Mouse (Mus musculus): Measurements from ENCODE around the gene Gm9887. TPM values are rescaled to one million over a fixed set of nuclear protein-coding genes. Genes with fewer than 3 reads are reported as not detected.
"Not testable (repeated sequence)": the region's sequence is repeated elsewhere in the genome, so short reads cannot be mapped to it uniquely, and the experiment has no call there.

The Gm9887 gene
- polyA plus RNA-seq, 1 experiment from 2014 or later = 1.3 TPM

GRCm38 (mm10) chr12:69402100-69402499, 29.8 kb upstream of the Gm9887 start:
- no peak overlapping the region for H3K27ac ChIP-seq (replicated peaks)
- no peaks in the 10 kb centered on the region for H3K36me3 ChIP-seq
- 69% methylated on average over 9 of the region's 9 CpGs for WGBS
- no peak for DNase-seq (ENCODE audit: low spot score)
- no peak overlapping the region for H3K4me3 ChIP-seq
- no peaks in the 10 kb centered on the region for H3K9me3 ChIP-seq (replicated peaks)
- no peaks in the 10 kb centered on the region for H3K27me3 ChIP-seq (ENCODE audit: low read depth, poor library complexity, severe bottlenecking)
- no peaks in the 10 kb centered on the region for H3K4me1 ChIP-seq

GRCm38 (mm10) chr12:69400871-69401286, 28.6 kb upstream of the Gm9887 start:
- no peaks in the 10 kb centered on the region for H3K4me1 ChIP-seq
- H3K27me3 ChIP-seq (ENCODE audit: low read depth, poor library complexity, severe bottlenecking) = no peaks in the 10 kb centered on the region
- no peak overlapping the region for H3K4me3 ChIP-seq
- H3K9me3 ChIP-seq (replicated peaks) = no peaks in the 10 kb centered on the region
- no peak overlapping the region for H3K27ac ChIP-seq (replicated peaks)
- H3K36me3 ChIP-seq = no peaks in the 10 kb centered on the region
- no peak for DNase-seq (ENCODE audit: low spot score)
- 66% methylated on average over 2 of the region's 2 CpGs for WGBS

DNA sequence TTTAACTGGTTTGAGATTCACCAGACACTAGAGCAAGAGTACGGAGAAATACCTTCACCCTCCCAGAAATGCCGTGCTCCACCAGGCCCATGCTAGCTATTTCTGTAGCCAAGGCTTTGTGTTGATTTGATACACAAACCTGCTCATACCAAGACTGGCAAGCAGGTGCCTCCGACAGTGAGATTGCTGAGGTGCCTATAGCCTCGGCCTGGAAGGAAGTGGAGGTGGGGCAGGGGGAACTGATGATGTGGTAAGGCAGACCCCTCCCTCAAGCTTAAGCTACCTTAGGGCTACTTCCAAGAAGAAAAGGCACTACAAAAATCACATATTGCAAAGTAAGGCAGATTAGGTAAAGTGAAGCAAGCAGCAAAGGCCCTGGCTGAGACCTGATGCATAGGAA, 28.1 kb upstream of the Gm9887 start:
- Histone ChIP-seq H3K27me3 (ENCODE audit: low read depth, poor library complexity, severe bottlenecking) (no peaks in the 10 kb centered on the region), H3K9me3 (replicated peaks) (no peaks in the 10 kb centered on the region), H3K4me3 (no peak overlapping the region), H3K36me3 (no peaks in the 10 kb centered on the region), H3K4me1 (no peaks in the 10 kb centered on the region), H3K27ac (replicated peaks) (no peak overlapping the region)
- DNase-seq (ENCODE audit: low spot score) = no peak
- 88% methylated on average over 4 of the region's 4 CpGs for WGBS

GRCm38 (mm10) chr12:69394456-69394855, 22.2 kb upstream of the Gm9887 start:
- no peaks in the 10 kb centered on the region for H3K27me3 ChIP-seq (ENCODE audit: low read depth, poor library complexity, severe bottlenecking)
- no peaks in the 10 kb centered on the region for H3K4me1 ChIP-seq
- H3K9me3 ChIP-seq (replicated peaks) = no peaks in the 10 kb centered on the region
- H3K4me3 ChIP-seq = no peak overlapping the region
- H3K36me3 ChIP-seq = no peaks in the 10 kb centered on the region
- no peak overlapping the region for H3K27ac ChIP-seq (replicated peaks)
- WGBS = 88% methylated on average over 6 of the region's 6 CpGs
- no peak for DNase-seq (ENCODE audit: low spot score)

GRCm38 (mm10) chr12:69393076-69393475, 20.8 kb upstream of the Gm9887 start:
- no peaks in the 10 kb centered on the region for H3K9me3 ChIP-seq (replicated peaks)
- no peak for DNase-seq (ENCODE audit: low spot score)
- H3K4me3 ChIP-seq = no peak overlapping the region
- H3K27ac ChIP-seq (replicated peaks) = no peak overlapping the region
- WGBS = 82% methylated on average over 10 of the region's 10 CpGs
- H3K4me1 ChIP-seq = no peaks in the 10 kb centered on the region
- H3K36me3 ChIP-seq = no peaks in the 10 kb centered on the region
- H3K27me3 ChIP-seq (ENCODE audit: low read depth, poor library complexity, severe bottlenecking) = no peaks in the 10 kb centered on the region

GRCm38 (mm10) chr12:69390000-69390698, 17.9 kb upstream of the Gm9887 start:
- H3K27me3 ChIP-seq (ENCODE audit: low read depth, poor library complexity, severe bottlenecking) = no peaks in the 10 kb centered on the region
- no peak for DNase-seq (ENCODE audit: low spot score)
- WGBS = 82% methylated on average over 7 of the region's 7 CpGs
- H3K4me1 ChIP-seq = 0 out of 2 replicates have a peak, but pooled peaks cover 5% of the 10 kb centered on the region
- no peak overlapping the region for H3K4me3 ChIP-seq
- H3K9me3 ChIP-seq (replicated peaks) = no peaks in the 10 kb centered on the region
- H3K36me3 ChIP-seq = no peaks in the 10 kb centered on the region
- no peak overlapping the region for H3K27ac ChIP-seq (replicated peaks)

DNA sequence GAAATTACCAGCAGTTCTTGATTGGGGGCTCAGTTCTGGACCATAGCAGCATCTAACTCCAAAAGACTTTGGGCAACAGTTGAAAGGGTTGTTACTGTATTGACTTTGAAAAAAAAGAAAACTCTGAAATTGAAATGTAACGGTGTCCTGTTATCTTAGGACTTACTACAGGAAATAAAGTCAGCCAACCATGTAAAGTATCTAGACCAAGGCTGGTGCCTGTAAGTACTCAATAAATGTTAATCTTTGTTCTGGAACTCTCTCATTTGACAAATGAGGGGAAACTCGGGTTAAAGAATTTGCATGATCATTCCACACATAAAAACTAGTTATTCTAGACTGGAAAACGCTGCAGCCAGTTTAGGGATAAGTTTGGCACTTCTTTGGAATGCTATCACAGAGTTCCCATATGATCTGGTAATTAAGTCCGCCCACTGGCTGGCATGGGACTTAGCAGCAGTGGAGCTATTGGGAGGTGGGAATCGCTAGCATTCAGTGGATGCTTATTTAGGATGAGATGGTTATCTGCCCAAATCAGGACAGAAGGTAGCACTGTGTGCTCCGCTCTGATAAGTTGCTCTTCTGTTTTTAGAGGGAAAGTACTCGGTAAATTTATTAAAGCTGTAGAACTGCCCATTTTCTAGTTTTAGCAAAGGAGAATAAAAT, 17.1 kb upstream of the Gm9887 start:
- no peaks in the 10 kb centered on the region for H3K36me3 ChIP-seq
- H3K9me3 ChIP-seq (replicated peaks) = no peaks in the 10 kb centered on the region
- no peak overlapping the region for H3K27ac ChIP-seq (replicated peaks)
- 80% methylated on average over 7 of the region's 7 CpGs for WGBS
- H3K4me1 ChIP-seq = 0 out of 2 replicates have a peak, but pooled peaks cover 5% of the 10 kb centered on the region
- no peak overlapping the region for H3K4me3 ChIP-seq
- DNase-seq (ENCODE audit: low spot score) = no peak
- H3K27me3 ChIP-seq (ENCODE audit: low read depth, poor library complexity, severe bottlenecking) = no peaks in the 10 kb centered on the region

DNA sequence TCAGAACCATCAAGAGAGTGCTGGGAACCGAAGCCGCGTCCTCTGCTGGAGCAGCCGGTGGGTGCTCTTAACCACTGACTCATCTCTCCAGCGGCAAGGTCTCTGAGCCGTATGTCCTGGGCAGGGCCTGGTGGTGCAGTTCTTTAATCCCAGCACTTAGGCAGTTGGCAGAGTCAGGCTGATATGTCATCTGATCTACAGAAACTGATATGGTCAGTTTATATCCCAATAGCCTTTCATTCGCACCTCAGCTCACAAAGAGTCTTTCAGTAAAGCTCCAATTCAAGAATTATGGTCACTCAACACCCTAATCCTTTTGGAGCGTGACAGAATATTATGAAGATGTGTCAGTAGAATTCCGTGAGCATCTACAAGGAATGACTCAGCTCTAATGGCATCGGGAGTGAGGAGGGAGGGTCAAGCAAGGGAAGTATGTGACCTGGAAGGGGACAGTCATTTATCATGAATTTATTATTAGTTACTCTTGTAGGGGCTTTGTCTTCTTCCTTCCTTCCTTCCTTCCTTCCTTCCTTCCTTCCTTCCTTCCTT, 16.1 kb upstream of the Gm9887 start:
- no peaks in the 10 kb centered on the region for H3K27me3 ChIP-seq (ENCODE audit: low read depth, poor library complexity, severe bottlenecking)
- WGBS = 93% methylated on average over 10 of the region's 10 CpGs
- H3K36me3 ChIP-seq = no peaks in the 10 kb centered on the region
- no peaks in the 10 kb centered on the region for H3K9me3 ChIP-seq (replicated peaks)
- no peak for DNase-seq (ENCODE audit: low spot score)
- H3K4me1 ChIP-seq = 0 out of 2 replicates have a peak, but pooled peaks cover 5% of the 10 kb centered on the region
- no peak overlapping the region for H3K27ac ChIP-seq (replicated peaks)
- H3K4me3 ChIP-seq = no peak overlapping the region

DNA sequence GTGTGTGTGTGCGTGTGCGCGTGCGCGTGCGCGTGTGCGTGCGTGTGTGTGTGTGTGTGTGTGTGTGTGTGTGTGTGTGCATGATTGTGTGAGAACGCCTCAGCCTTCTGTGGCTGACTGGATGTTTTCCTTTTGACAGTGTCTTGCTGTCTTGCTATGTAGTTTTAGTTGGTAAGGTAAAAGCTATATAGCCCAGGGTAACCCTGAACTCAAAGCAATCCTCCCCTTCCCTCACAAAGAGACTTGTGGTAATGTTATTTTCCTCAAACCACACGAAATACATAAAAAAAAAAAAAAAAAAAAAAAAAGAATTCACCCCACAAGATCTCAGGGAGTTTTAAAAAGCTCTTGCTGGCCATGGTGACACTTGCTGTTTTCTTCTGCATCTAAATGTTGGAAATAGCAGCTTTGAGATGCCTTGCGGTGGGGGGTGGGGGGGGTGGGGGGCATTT, 14.0 kb upstream of the Gm9887 start:
- H3K27me3 ChIP-seq (ENCODE audit: low read depth, poor library complexity, severe bottlenecking); H3K9me3 ChIP-seq (replicated peaks); H3K36me3 ChIP-seq; H3K4me1 ChIP-seq; H3K27ac ChIP-seq (replicated peaks); DNase-seq (ENCODE audit: low spot score); H3K4me3 ChIP-seq: not testable (repeated sequence)
- WGBS = 91% methylated on average over 12 of the region's 12 CpGs

GRCm38 (mm10) chr12:69385542-69386280, 13.5 kb upstream of the Gm9887 start:
- H3K9me3 ChIP-seq (replicated peaks) = no peaks in the 10 kb centered on the region
- no peaks in the 10 kb centered on the region for H3K27me3 ChIP-seq (ENCODE audit: low read depth, poor library complexity, severe bottlenecking)
- no peak for DNase-seq (ENCODE audit: low spot score)
- H3K27ac ChIP-seq (replicated peaks) = no peak overlapping the region
- peaks cover 4% of the 10 kb centered on the region; the same call in 1 of the 2 replicates for H3K36me3 ChIP-seq
- 80% methylated on average over 6 of the region's 6 CpGs for WGBS
- H3K4me1 ChIP-seq = 0 out of 2 replicates have a peak, but pooled peaks cover 5% of the 10 kb centered on the region
- H3K4me3 ChIP-seq = no peak overlapping the region

GRCm38 (mm10) chr12:69384606-69385005, 12.3 kb upstream of the Gm9887 start:
- no peak for DNase-seq (ENCODE audit: low spot score)
- no peaks in the 10 kb centered on the region for H3K27me3 ChIP-seq (ENCODE audit: low read depth, poor library complexity, severe bottlenecking)
- peaks cover 4% of the 10 kb centered on the region; the same call in 1 of the 2 replicates for H3K36me3 ChIP-seq
- WGBS = 91% methylated on average over 5 of the region's 5 CpGs
- H3K27ac ChIP-seq (replicated peaks) = no peak overlapping the region
- H3K4me1 ChIP-seq = 0 out of 2 replicates have a peak, but pooled peaks cover 5% of the 10 kb centered on the region
- H3K4me3 ChIP-seq = no peak overlapping the region
- no peaks in the 10 kb centered on the region for H3K9me3 ChIP-seq (replicated peaks)

- no peak overlapping the region for H3K27ac ChIP-seq (replicated peaks)
- WGBS = 94% methylated on average over 1 of the region's 1 CpGs
- no peak for DNase-seq (ENCODE audit: low spot score)
Observed at GRCm38 (mm10) chr12:69382880-69383279, 10.6 kb upstream of the Gm9887 start.

More at GRCm38 (mm10) chr12:69382880-69383279, 10.6 kb upstream of the Gm9887 start:
- H3K27me3 ChIP-seq (ENCODE audit: low read depth, poor library complexity, severe bottlenecking) = no peaks in the 10 kb centered on the region
- no peak overlapping the region for H3K4me3 ChIP-seq
- H3K4me1 ChIP-seq = 0 out of 2 replicates have a peak, but pooled peaks cover 5% of the 10 kb centered on the region
- peaks cover 16% of the 10 kb centered on the region; the same call in 1 of the 2 replicates for H3K36me3 ChIP-seq
- H3K9me3 ChIP-seq (replicated peaks) = no peaks in the 10 kb centered on the region

Data from midbrain, embryonic 10.5 days (tissue).